Mouse (Mus musculus): ENCODE data around the gene Ppp2r5c. TPM values are rescaled to one million over a fixed set of nuclear protein-coding genes. Genes with fewer than 3 reads are reported as not detected.

The Ppp2r5c gene
- polyA plus RNA-seq, 1 experiment from 2014 or later, result 180 TPM

DNA sequence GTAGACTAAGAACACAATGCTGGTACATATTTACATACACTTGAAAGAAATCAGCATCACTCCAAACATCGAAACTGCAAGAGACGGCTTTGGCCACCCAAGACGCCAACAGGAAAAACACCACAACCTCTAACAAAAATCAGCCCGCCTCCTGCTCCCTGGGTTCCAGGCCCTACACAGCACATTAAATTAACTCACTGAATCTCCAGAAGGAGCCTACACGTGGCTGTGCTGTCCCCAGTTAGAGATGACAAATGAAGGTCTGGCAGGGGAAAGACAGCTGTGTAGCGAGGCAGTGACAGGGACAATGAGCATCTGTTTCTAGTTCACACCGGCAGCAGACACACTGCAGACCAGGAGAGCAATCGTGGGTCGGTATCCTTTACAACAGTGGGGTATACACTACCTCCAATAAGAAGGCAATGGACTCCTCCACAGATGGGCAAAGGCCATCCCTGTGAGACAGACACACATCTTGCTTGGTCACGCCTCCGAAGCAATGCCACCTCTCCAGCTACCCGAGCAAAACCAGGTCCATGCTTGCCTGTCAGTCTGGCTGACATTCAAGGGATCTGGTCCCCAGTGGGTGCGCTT lies 20.4 kb upstream of the Ppp2r5c start:
- no peaks in the 10 kb centered on the region for H3K27me3 ChIP-seq (ENCODE audit: insufficient read depth, low read length)
- no peaks in the 10 kb centered on the region for H3K9me3 ChIP-seq (ENCODE audit: low read depth, low read length)
- H3K27ac ChIP-seq (ENCODE audit: low read depth), result no peak overlapping the region
- no peak overlapping the region for H3K9ac ChIP-seq
- no peak overlapping the region for H3K4me2 ChIP-seq
- TF ChIP-seq CTCF (IDR thresholded peaks at IDR 0.05; ENCODE audit: low read depth), result no peak
- 54% methylated on average over 13 of the region's 13 CpGs for WGBS
- no peak overlapping the region for H3K4me3 ChIP-seq (ENCODE audit: low read depth, low read length)
- peak; percentile 85 for ATAC-seq (ENCODE audit: insufficient read depth)
- DNase-seq, result peak; percentile 51
- no peaks in the 10 kb centered on the region for H3K4me1 ChIP-seq (ENCODE audit: insufficient read depth)
- no peaks in the 10 kb centered on the region for H3K36me3 ChIP-seq (ENCODE audit: insufficient read depth)

DNA sequence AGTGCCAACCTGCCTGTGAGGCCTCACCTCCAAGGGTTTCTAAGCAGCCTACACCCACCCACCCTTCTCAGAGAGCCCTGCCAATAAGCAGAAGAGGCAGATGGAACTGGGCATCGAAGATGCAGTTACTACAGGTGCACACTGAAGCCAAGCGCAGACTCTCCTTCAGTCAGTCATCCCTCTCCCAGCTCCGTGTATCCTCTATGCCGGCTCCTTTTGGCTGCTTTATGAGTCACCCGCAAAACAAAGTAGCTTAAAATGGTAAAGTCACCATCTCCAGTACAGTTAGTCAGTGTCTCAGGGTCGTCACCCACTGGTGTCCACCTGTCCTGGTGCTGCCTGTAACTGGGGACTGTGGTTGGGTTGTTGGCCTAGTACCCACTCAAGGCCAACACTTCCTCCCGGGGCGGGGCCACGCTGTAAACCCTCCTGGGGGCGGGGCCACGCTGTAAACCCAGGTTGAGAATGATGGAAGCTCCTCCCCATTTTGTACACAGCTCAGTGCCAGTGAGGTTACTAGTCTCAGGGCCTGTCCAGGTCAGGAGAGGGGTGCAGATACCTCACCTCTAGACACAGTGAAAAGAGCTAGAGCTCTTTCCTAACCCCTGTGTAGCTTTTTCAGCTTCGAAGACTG lies 17.5 kb upstream of the Ppp2r5c start:
- Histone ChIP-seq H3K4me2 (no peak overlapping the region), H3K36me3 (ENCODE audit: insufficient read depth) (no peaks in the 10 kb centered on the region), H3K4me3 (ENCODE audit: low read depth, low read length) (no peak overlapping the region), H3K27me3 (ENCODE audit: insufficient read depth, low read length) (no peaks in the 10 kb centered on the region), H3K9me3 (ENCODE audit: low read depth, low read length) (no peaks in the 10 kb centered on the region), H3K4me1 (ENCODE audit: insufficient read depth) (no peaks in the 10 kb centered on the region), H3K27ac (ENCODE audit: low read depth) (no peak overlapping the region), H3K9ac (no peak overlapping the region)
- WGBS, result 61% methylated on average over 12 of the region's 12 CpGs
- DNase-seq (no peak), ATAC-seq (ENCODE audit: insufficient read depth) (no peak)
- no peak for TF ChIP-seq CTCF (IDR thresholded peaks at IDR 0.05; ENCODE audit: low read depth)

DNA sequence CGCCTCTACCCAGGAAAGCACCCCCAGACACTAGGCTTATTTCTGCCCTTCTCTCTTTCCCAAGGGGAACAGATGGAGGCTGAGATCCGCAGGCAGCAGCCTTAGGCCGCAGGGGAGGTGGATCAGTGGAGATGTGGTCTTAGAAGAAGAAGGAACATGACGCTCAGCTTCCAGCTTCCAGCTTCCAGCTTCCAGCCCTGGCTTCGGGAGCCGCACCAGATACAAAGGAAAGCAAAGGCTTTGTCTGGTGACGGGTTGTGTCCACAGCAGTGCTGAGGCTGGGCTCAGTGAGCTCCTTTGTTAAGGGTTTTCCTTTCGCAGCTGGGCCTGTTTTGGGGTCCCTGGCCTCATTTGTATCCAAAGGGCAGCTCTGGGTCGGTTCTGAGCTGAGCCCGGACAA lies 16.9 kb upstream of the Ppp2r5c start:
- no peak for TF ChIP-seq CTCF (IDR thresholded peaks at IDR 0.05; ENCODE audit: low read depth)
- no peak for ATAC-seq (ENCODE audit: insufficient read depth)
- no peaks in the 10 kb centered on the region for H3K27me3 ChIP-seq (ENCODE audit: insufficient read depth, low read length)
- no peaks in the 10 kb centered on the region for H3K36me3 ChIP-seq (ENCODE audit: insufficient read depth)
- H3K4me1 ChIP-seq (ENCODE audit: insufficient read depth), result no peaks in the 10 kb centered on the region
- WGBS, result 76% methylated on average over 10 of the region's 10 CpGs
- H3K9ac ChIP-seq, result no peak overlapping the region
- DNase-seq, result no peak
- no peak overlapping the region for H3K4me3 ChIP-seq (ENCODE audit: low read depth, low read length)
- H3K27ac ChIP-seq (ENCODE audit: low read depth), result no peak overlapping the region
- no peaks in the 10 kb centered on the region for H3K9me3 ChIP-seq (ENCODE audit: low read depth, low read length)
- H3K4me2 ChIP-seq, result no peak overlapping the region

DNA sequence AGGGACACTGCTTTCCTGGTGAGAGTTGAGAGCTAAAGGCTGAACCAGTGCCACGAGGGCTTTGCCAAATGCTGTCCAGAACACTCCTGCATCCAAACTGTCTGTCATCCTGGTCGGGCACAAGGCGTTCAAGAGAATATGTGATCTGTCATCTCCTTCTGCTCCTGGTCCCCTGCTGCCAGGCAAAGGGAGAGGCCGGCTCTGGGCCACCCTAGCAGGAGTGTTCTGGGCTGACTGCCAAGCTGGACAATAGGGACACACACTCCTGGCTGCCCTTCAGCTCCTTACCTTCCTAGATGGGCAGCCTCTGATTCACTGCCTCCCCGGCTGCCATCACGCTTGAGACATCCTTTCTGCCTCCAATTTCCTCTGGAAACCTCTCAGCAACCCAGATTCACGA lies 15.1 kb upstream of the Ppp2r5c start:
- DNase-seq (peak; percentile 34), ATAC-seq (ENCODE audit: insufficient read depth) (no peak)
- H3K36me3 ChIP-seq (ENCODE audit: insufficient read depth), result no peaks in the 10 kb centered on the region
- 47% methylated on average over 7 of the region's 7 CpGs for WGBS
- H3K4me2 ChIP-seq, result no peak overlapping the region
- no peak overlapping the region for H3K4me3 ChIP-seq (ENCODE audit: low read depth, low read length)
- no peaks in the 10 kb centered on the region for H3K9me3 ChIP-seq (ENCODE audit: low read depth, low read length)
- H3K9ac ChIP-seq, result no peak overlapping the region
- TF ChIP-seq CTCF (IDR thresholded peaks at IDR 0.05; ENCODE audit: low read depth), result no peak
- no peaks in the 10 kb centered on the region for H3K4me1 ChIP-seq (ENCODE audit: insufficient read depth)
- no peak overlapping the region for H3K27ac ChIP-seq (ENCODE audit: low read depth)
- H3K27me3 ChIP-seq (ENCODE audit: insufficient read depth, low read length), result no peaks in the 10 kb centered on the region

DNA sequence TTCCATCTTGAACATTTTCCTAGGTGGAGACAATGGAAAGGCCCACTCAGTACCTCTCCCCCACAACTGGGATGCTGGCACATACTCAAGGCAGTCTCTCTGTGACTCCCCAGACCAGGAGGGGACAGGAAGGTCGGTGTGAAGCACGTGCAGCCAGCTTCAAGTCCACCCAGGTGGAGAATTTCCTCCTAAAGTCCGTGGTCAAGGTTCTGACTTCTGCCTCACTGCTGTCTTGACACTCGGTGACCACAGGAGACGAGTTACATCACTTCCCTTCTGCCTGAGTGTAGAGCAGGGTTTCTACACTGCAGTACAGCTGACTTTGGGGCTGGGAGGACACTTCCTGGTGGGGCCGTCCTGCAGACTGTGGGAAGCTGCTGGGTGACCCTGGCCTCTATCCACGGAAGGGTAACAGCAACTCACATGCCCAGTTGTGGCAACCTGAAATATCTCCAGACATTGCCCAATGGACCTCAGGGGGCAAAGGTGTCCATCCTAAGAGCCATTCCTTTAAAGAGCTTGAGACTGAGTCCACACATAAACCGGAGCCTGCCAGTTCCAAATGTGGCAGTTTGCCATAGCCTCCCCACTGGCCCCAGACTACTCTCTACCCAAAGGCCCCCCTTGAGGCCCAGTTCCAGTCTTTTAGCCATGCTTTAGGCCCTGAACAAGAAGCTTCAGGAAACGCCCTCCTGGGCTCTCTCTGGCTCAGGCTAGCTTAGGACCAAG lies 10.1 kb upstream of the Ppp2r5c start:
- H3K4me3 ChIP-seq (ENCODE audit: low read depth, low read length), result no peak overlapping the region
- WGBS, result 51% methylated on average over 9 of the region's 9 CpGs
- H3K27me3 ChIP-seq (ENCODE audit: insufficient read depth, low read length), result no peaks in the 10 kb centered on the region
- H3K9ac ChIP-seq, result no peak overlapping the region
- TF ChIP-seq CTCF (IDR thresholded peaks at IDR 0.05; ENCODE audit: low read depth), result no peak
- no peak overlapping the region for H3K4me2 ChIP-seq
- DNase-seq (no peak), ATAC-seq (ENCODE audit: insufficient read depth) (no peak; the same call in 1 of the 2 replicates)
- H3K4me1 ChIP-seq (ENCODE audit: insufficient read depth), result no peaks in the 10 kb centered on the region
- H3K9me3 ChIP-seq (ENCODE audit: low read depth, low read length), result no peaks in the 10 kb centered on the region
- no peak overlapping the region for H3K27ac ChIP-seq (ENCODE audit: low read depth)
- H3K36me3 ChIP-seq (ENCODE audit: insufficient read depth), result no peaks in the 10 kb centered on the region

DNA sequence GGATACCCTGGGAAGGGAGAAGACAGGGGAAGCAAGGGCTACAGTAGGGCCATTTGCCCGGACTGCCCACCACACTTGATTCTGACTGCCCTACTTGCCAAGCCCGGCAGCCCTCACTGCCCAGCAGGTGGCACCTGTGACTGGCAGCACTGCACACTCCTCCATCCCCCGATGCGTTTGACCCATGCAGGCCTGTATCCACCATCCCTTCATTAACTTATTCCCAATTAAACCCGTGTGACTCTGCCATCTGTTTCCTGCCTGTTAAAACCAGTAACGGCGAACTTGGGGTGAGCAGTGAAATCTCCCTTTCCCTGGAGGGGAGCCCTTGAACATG lies 9.6 kb upstream of the Ppp2r5c start:
- Histone ChIP-seq H3K4me2 (no peak overlapping the region), H3K27me3 (ENCODE audit: insufficient read depth, low read length) (no peaks in the 10 kb centered on the region), H3K9me3 (ENCODE audit: low read depth, low read length) (no peaks in the 10 kb centered on the region), H3K4me3 (ENCODE audit: low read depth, low read length) (no peak overlapping the region), H3K27ac (ENCODE audit: low read depth) (no peak overlapping the region), H3K9ac (no peak overlapping the region), H3K4me1 (ENCODE audit: insufficient read depth) (no peaks in the 10 kb centered on the region), H3K36me3 (ENCODE audit: insufficient read depth) (no peaks in the 10 kb centered on the region)
- DNase-seq, result no peak
- TF ChIP-seq CTCF (IDR thresholded peaks at IDR 0.05; ENCODE audit: low read depth), result peak; percentile 32
- ATAC-seq (ENCODE audit: insufficient read depth), result no peak
- WGBS, result 63% methylated on average over 7 of the region's 7 CpGs

DNA sequence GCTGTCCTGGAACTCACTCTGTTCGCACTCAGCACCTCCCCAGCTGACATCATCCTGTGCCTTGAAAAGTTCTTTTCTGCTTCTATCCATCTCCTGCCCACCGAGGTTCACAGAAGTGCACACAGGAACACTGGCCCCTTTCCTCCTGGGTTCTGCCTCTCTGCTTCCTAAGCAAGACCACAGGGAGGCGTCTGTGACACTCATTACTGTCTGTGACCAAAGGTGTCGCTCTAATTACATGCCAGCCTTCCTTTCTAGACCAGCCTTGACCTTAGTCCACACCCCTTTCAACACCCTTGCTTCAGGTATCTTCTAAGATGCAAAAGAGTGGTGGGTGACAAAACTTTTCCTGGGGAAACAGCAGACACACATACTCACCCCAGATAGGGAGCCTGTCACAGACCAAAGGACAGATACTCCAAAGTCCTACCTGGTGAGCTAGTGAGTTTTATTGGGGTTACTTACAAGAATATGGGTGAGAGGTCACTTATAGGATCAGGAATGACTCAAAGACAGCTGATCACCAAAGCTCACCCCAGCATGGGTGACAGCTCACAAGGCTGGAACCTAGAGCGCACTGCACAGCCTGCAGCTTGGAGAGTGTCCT lies 8.4 kb upstream of the Ppp2r5c start:
- no peak for DNase-seq

More for the DNA sequence above, 8.4 kb upstream of the Ppp2r5c start:
- Histone ChIP-seq H3K27me3 (ENCODE audit: insufficient read depth, low read length) (no peaks in the 10 kb centered on the region), H3K27ac (ENCODE audit: low read depth) (no peak overlapping the region), H3K4me3 (ENCODE audit: low read depth, low read length) (no peak overlapping the region), H3K4me1 (ENCODE audit: insufficient read depth) (no peaks in the 10 kb centered on the region), H3K36me3 (ENCODE audit: insufficient read depth) (no peaks in the 10 kb centered on the region), H3K9me3 (ENCODE audit: low read depth, low read length) (no peaks in the 10 kb centered on the region), H3K4me2 (no peak overlapping the region), H3K9ac (no peak overlapping the region)
- WGBS, result 43% methylated on average over 5 of the region's 5 CpGs
- peak; percentile 45 for TF ChIP-seq CTCF (IDR thresholded peaks at IDR 0.05; ENCODE audit: low read depth)
- ATAC-seq (ENCODE audit: insufficient read depth), result no peak

Measured in lung, embryonic 14.5 days (tissue).